Mouse (Mus musculus): ENCODE measurements around the gene Mgat4a. TPM values are rescaled to one million over a fixed set of nuclear protein-coding genes. Genes with fewer than 3 reads are reported as not detected.

Mgat4a gene
- total and polyA plus RNA-seq, 3 experiments, result 2.7 to 2.8 TPM; not detected in 1

GRCm38 (mm10) chr1:37436419-37436818 is 104.4 kb downstream of the Mgat4a start:
- no peak overlapping the region for H3K9ac ChIP-seq (ENCODE audit: control insufficient read depth, low read depth, low read length, poor library complexity, severe bottlenecking)
- H3K36me3 ChIP-seq (ENCODE audit: control insufficient read depth in 1 of 2, insufficient read depth in 2 of 2, low read length in 2 of 2), result peaks cover 4 to 13% of the 10 kb centered on the region in 2 experiments
- 0 out of 4 replicates have a peak, but pooled peaks cover 0 to 3% of the 10 kb centered on the region in 2 experiments for H3K4me1 ChIP-seq (ENCODE audit: control insufficient read depth in 1 of 2, insufficient read depth in 2 of 2, low read length in 2 of 2)
- no peak for DNase-seq (ENCODE audit: low read depth, low spot score)
- no peaks in the 10 kb centered on the region for H3K27me3 ChIP-seq (ENCODE audit: control insufficient read depth in 1 of 2, insufficient read depth in 2 of 2, low read length in 2 of 2)
- TF ChIP-seq SIN3A (IDR thresholded peaks at IDR 0.05; ENCODE audit: low read length) (no peak), E2F4 (IDR thresholded peaks at IDR 0.05; ENCODE audit: borderline replicate concordance, low read depth, low read length) (no peak), SMC3 (IDR thresholded peaks at IDR 0.05; ENCODE audit: low read depth, low read length) (no peak), MXI1 (IDR thresholded peaks at IDR 0.05; ENCODE audit: low read depth, low read length) (no peak), RCOR1 (IDR thresholded peaks at IDR 0.05; ENCODE audit: low read depth, low read length) (no peak), ZC3H11A (IDR thresholded peaks at IDR 0.05; ENCODE audit: low read depth, low read length) (no peak), GABPA (IDR thresholded peaks at IDR 0.05; ENCODE audit: low read depth, low read length) (no peak), TBP (IDR thresholded peaks at IDR 0.05; ENCODE audit: low read depth, low read length) (no peak)
- H3K4me3 ChIP-seq (ENCODE audit: control insufficient read depth in 1 of 2, insufficient read depth in 1 of 2, low read depth in 2 of 2, low read length in 2 of 2), result no peak overlapping the region
- H3K79me2 ChIP-seq (ENCODE audit: control insufficient read depth, insufficient read depth, low read length, poor library complexity), result peaks cover 13% of the 10 kb centered on the region
- no peak overlapping the region for H3K27ac ChIP-seq (ENCODE audit: control insufficient read depth, low read depth, low read length)
- H3K9me3 ChIP-seq (replicated peaks; ENCODE audit: insufficient read depth, low read length), result no peaks in the 10 kb centered on the region

DNA sequence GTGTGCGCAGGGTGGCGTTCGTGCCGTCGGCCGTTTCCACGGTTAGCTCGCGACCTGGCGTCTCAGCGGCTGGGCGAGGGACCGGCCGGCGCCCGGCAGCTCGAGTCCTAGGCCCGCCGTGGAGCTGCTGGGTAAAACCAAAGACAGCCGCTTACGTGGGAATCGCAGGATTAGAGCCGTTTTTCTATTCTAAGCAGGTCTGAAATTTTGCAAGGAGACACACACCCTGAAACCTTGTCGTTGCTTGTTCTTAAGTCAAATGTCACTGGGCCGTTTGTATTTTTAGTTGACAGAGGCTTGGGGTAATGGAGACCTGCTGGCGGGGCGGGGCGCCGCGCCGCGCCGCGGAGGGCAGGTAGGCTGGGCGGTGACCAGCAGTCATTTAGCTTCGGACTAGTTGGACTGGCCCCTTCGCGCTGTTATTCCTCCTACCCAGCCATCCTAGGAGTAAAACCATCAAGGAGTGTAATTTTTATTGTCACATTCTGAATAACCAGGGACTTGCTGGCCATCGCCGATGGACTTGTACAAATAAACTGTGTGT is 110.4 kb downstream of the Mgat4a start:
- no peaks in the 10 kb centered on the region for H3K9me3 ChIP-seq (replicated peaks; ENCODE audit: insufficient read depth, low read length)

DNA sequence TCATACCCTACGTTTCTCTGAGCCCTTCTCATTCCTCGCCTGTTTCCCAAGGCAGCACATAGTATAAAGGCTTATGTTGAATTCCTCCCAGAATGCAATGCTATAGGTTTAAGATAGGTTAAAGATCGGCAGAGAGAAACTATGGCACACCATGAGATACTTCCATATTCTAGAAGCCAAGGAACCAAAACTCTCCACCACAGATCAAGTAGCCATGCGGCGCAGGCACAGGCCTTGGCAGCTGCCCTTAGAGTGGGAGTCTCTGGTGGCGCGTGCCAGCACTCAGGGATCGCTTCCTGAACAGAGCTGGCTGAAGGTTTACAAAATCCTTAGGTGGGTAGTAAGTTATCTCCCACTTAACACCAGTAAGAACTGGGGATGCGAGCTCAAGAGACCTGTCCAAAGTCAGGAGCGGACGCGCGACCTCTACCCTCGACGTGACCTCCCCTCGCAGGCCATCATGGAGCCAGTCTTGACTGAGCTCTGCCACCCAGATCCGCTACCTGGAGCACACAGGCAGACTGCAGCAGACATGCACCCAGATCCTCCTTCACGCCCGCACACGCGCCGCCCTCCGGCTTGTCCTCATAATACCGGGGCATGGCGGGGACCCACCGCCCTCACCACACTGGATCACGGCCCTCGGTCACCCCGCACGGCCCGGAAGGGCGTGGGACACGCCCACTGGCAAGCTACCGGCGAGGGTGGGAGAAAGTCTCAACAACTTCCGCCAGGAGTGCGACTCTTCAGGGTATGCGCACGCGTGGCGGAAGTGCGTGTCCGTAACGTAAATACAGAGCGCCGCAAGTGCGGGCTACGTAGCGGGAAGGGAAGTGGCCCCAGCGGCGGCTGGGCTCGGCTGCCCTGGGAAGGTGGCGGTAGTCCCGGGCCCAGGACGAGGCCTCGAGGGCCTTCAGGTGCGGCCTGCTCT is 111.2 kb downstream of the Mgat4a start, which contains the start of the genes Coa5 and Unc50:
Gene Coa5, minus strand, starts transcription at position 738 of the 931 bp plus-strand sequence.
Gene Unc50, plus strand, starts transcription at position 774 of the 931 bp plus-strand sequence.
- Histone ChIP-seq H3K36me3 (ENCODE audit: control insufficient read depth in 1 of 2, insufficient read depth in 2 of 2, low read length in 2 of 2) (peaks cover 6 to 40% of the 10 kb centered on the region in 2 experiments), H3K27me3 (ENCODE audit: control insufficient read depth in 1 of 2, insufficient read depth in 2 of 2, low read length in 2 of 2) (no peaks in the 10 kb centered on the region), H3K27ac (ENCODE audit: control insufficient read depth, low read depth, low read length) (peak within 1 kb of the TSS; percentile 94), H3K9ac (ENCODE audit: control insufficient read depth, low read depth, low read length, poor library complexity, severe bottlenecking) (peak within 1 kb of the TSS; percentile 86), H3K9me3 (replicated peaks; ENCODE audit: insufficient read depth, low read length) (no peaks in the 10 kb centered on the region), H3K79me2 (ENCODE audit: control insufficient read depth, insufficient read depth, low read length, poor library complexity) (peaks cover 46% of the 10 kb centered on the region), H3K4me1 (ENCODE audit: control insufficient read depth in 1 of 2, insufficient read depth in 2 of 2, low read length in 2 of 2) (peaks cover 14 to 35% of the 10 kb centered on the region in 2 experiments), H3K4me3 (ENCODE audit: control insufficient read depth in 1 of 2, insufficient read depth in 1 of 2, low read depth in 2 of 2, low read length in 2 of 2) (peak within 1 kb of the TSS; percentile 92 to 93)
- peak; percentile 97 for DNase-seq (ENCODE audit: low read depth, low spot score)
- no peak for TF ChIP-seq CTCF (IDR thresholded peaks at IDR 0.05 in 2 of 3, conservative IDR thresholded peaks at IDR 0.05 in 1 of 3; ENCODE audit: control insufficient read depth in 1 of 3, insufficient read depth in 1 of 3, low read depth in 2 of 3, low read length in 3 of 3, poor library complexity in 1 of 3, severe bottlenecking in 1 of 3)
- no peak for TF ChIP-seq TAL1 (IDR thresholded peaks at IDR 0.05; ENCODE audit: low read length)
- TF ChIP-seq POLR2AphosphoS2 (IDR thresholded peaks at IDR 0.05; ENCODE audit: low read length), result peak; percentile 75
- TF ChIP-seq GABPA (IDR thresholded peaks at IDR 0.05; ENCODE audit: low read depth, low read length), result no peak; the same call in 1 of the 2 replicates
- peak; percentile 99 for TF ChIP-seq SIN3A (IDR thresholded peaks at IDR 0.05; ENCODE audit: low read length)
- TF ChIP-seq GATA1 (IDR thresholded peaks at IDR 0.05; ENCODE audit: low read depth, low read length), result no peak
- no peak for TF ChIP-seq RCOR1 (IDR thresholded peaks at IDR 0.05; ENCODE audit: low read depth, low read length)
- TF ChIP-seq POLR2AphosphoS5 (IDR thresholded peaks at IDR 0.05; ENCODE audit: borderline replicate concordance, low read depth, low read length), result 0 out of 2 replicates have a peak, but pooled peaks have one; percentile 24
- no peak for TF ChIP-seq JUND (IDR thresholded peaks at IDR 0.05; ENCODE audit: low read depth, low read length)
- no peak for TF ChIP-seq ZKSCAN1 (IDR thresholded peaks at IDR 0.05; ENCODE audit: low read depth, low read length)
- no peak for TF ChIP-seq USF1 (IDR thresholded peaks at IDR 0.05; ENCODE audit: low read depth, low read length)
- peak; percentile 97 for TF ChIP-seq HCFC1 (IDR thresholded peaks at IDR 0.05; ENCODE audit: low read depth, low read length)
- peak; percentile 45; the same call in 1 of the 2 replicates for TF ChIP-seq MAX (IDR thresholded peaks at IDR 0.05; ENCODE audit: low read length)
- no peak for TF ChIP-seq RAD21 (IDR thresholded peaks at IDR 0.05; ENCODE audit: low read depth, low read length)
- peak; percentile 51; the same call in 1 of the 2 replicates for TF ChIP-seq MYC (IDR thresholded peaks at IDR 0.05; ENCODE audit: low read depth, low read length)
- TF ChIP-seq ZNF384 (IDR thresholded peaks at IDR 0.05; ENCODE audit: low read depth, low read length), result no peak
- TF ChIP-seq CHD2 (IDR thresholded peaks at IDR 0.05; ENCODE audit: low read length), result no peak

More for the DNA sequence above, 110.4 kb downstream of the Mgat4a start:
- no peak for DNase-seq (ENCODE audit: low read depth, low spot score)
- Histone ChIP-seq H3K27me3 (ENCODE audit: control insufficient read depth in 1 of 2, insufficient read depth in 2 of 2, low read length in 2 of 2) (no peaks in the 10 kb centered on the region), H3K36me3 (ENCODE audit: control insufficient read depth in 1 of 2, insufficient read depth in 2 of 2, low read length in 2 of 2) (peaks cover 3 to 40% of the 10 kb centered on the region in 2 experiments; a peak in 3 of 4 replicates), H3K27ac (ENCODE audit: control insufficient read depth, low read depth, low read length) (peak overlapping the region; percentile 32), H3K4me3 (ENCODE audit: control insufficient read depth in 1 of 2, insufficient read depth in 1 of 2, low read depth in 2 of 2, low read length in 2 of 2) (peak overlapping the region; percentile 92 to 93), H3K9ac (ENCODE audit: control insufficient read depth, low read depth, low read length, poor library complexity, severe bottlenecking) (peak overlapping the region; percentile 86), H3K4me1 (ENCODE audit: control insufficient read depth in 1 of 2, insufficient read depth in 2 of 2, low read length in 2 of 2) (peaks cover 14 to 35% of the 10 kb centered on the region in 2 experiments), H3K79me2 (ENCODE audit: control insufficient read depth, insufficient read depth, low read length, poor library complexity) (peaks cover 46% of the 10 kb centered on the region)
- TF ChIP-seq CHD1 (IDR thresholded peaks at IDR 0.05; ENCODE audit: low read depth, low read length) (0 out of 2 replicates have a peak, but pooled peaks have one; percentile 40), SMC3 (IDR thresholded peaks at IDR 0.05; ENCODE audit: low read depth, low read length) (0 out of 2 replicates have a peak, but pooled peaks have one; percentile 5), RAD21 (IDR thresholded peaks at IDR 0.05; ENCODE audit: low read depth, low read length) (no peak)

All from MEL (cell line).